Mouse (Mus musculus): ENCODE results near the gene Gdi2. TPM values are rescaled to one million over a fixed set of nuclear protein-coding genes. Genes with fewer than 3 reads are reported as not detected.

Gdi2 gene
- polyA plus RNA-seq, 1 experiment from 2014 or later, result 450 TPM

- WGBS, result 45% methylated on average over 2 of the region's 2 CpGs
- Histone ChIP-seq H3K4me2 (replicated peaks; ENCODE audit: low read depth, low read length) (peak overlapping the region; percentile 70), H3K9ac (replicated peaks; ENCODE audit: low read depth, low read length) (no peak overlapping the region), H3K4me3 (ENCODE audit: low read depth, low read length) (peak overlapping the region; percentile 94), H3K36me3 (ENCODE audit: control insufficient read depth, insufficient read depth, low read length) (no peaks in the 10 kb centered on the region), H3K27ac (ENCODE audit: low read length) (no peak overlapping the region), H3K9me3 (ENCODE audit: control insufficient read depth, low read depth, low read length) (no peaks in the 10 kb centered on the region), H3K4me1 (ENCODE audit: control insufficient read depth, insufficient read depth, low read length) (peaks cover 20% of the 10 kb centered on the region; the same call in 1 of the 2 replicates), H3K27me3 (ENCODE audit: control insufficient read depth, insufficient read depth, low read length) (no peaks in the 10 kb centered on the region)
- ATAC-seq (ENCODE audit: insufficient number of reproducible peaks, insufficient read depth, low FRiP score, low read depth), result no peak
Observed at GRCm38 (mm10) chr13:3540166-3540565, 2.3 kb downstream of the Gdi2 start.

GRCm38 (mm10) chr13:3541159-3541782, 3.4 kb downstream of the Gdi2 start:
- H3K4me2 ChIP-seq (replicated peaks; ENCODE audit: low read depth, low read length), result no peak overlapping the region; the same call in 1 of the 2 replicates
- peaks cover 20% of the 10 kb centered on the region; the same call in 1 of the 2 replicates for H3K4me1 ChIP-seq (ENCODE audit: control insufficient read depth, insufficient read depth, low read length)
- H3K4me3 ChIP-seq (ENCODE audit: low read depth, low read length), result no peak overlapping the region
- H3K27me3 ChIP-seq (ENCODE audit: control insufficient read depth, insufficient read depth, low read length), result no peaks in the 10 kb centered on the region
- no peak overlapping the region for H3K27ac ChIP-seq (ENCODE audit: low read length)
- no peaks in the 10 kb centered on the region for H3K9me3 ChIP-seq (ENCODE audit: control insufficient read depth, low read depth, low read length)
- H3K9ac ChIP-seq (replicated peaks; ENCODE audit: low read depth, low read length), result no peak overlapping the region
- no peak for ATAC-seq (ENCODE audit: insufficient number of reproducible peaks, insufficient read depth, low FRiP score, low read depth)
- WGBS, result 86% methylated on average over 2 of the region's 2 CpGs
- peaks cover 4% of the 10 kb centered on the region; the same call in 1 of the 2 replicates for H3K36me3 ChIP-seq (ENCODE audit: control insufficient read depth, insufficient read depth, low read length)

GRCm38 (mm10) chr13:3544077-3544874, 6.4 kb downstream of the Gdi2 start:
- Histone ChIP-seq H3K4me2 (replicated peaks; ENCODE audit: low read depth, low read length) (no peak overlapping the region), H3K27me3 (ENCODE audit: control insufficient read depth, insufficient read depth, low read length) (no peaks in the 10 kb centered on the region), H3K9me3 (ENCODE audit: control insufficient read depth, low read depth, low read length) (no peaks in the 10 kb centered on the region), H3K4me1 (ENCODE audit: control insufficient read depth, insufficient read depth, low read length) (peaks cover 19% of the 10 kb centered on the region; the same call in 1 of the 2 replicates), H3K4me3 (ENCODE audit: low read depth, low read length) (no peak overlapping the region), H3K9ac (replicated peaks; ENCODE audit: low read depth, low read length) (no peak overlapping the region), H3K27ac (ENCODE audit: low read length) (no peak overlapping the region), H3K36me3 (ENCODE audit: control insufficient read depth, insufficient read depth, low read length) (peaks cover 8% of the 10 kb centered on the region; the same call in 1 of the 2 replicates)
- WGBS, result 88% methylated on average over 4 of the region's 4 CpGs
- no peak for ATAC-seq (ENCODE audit: insufficient number of reproducible peaks, insufficient read depth, low FRiP score, low read depth)

GRCm38 (mm10) chr13:3544925-3545324, 7.1 kb downstream of the Gdi2 start:
- ATAC-seq (ENCODE audit: insufficient number of reproducible peaks, insufficient read depth, low FRiP score, low read depth), result no peak
- H3K4me3 ChIP-seq (ENCODE audit: low read depth, low read length), result no peak overlapping the region
- no peak overlapping the region for H3K4me2 ChIP-seq (replicated peaks; ENCODE audit: low read depth, low read length)
- peaks cover 12% of the 10 kb centered on the region; the same call in 1 of the 2 replicates for H3K36me3 ChIP-seq (ENCODE audit: control insufficient read depth, insufficient read depth, low read length)
- peaks cover 14% of the 10 kb centered on the region; the same call in 1 of the 2 replicates for H3K4me1 ChIP-seq (ENCODE audit: control insufficient read depth, insufficient read depth, low read length)
- 72% methylated on average over 5 of the region's 5 CpGs for WGBS
- no peak overlapping the region for H3K27ac ChIP-seq (ENCODE audit: low read length)
- H3K9ac ChIP-seq (replicated peaks; ENCODE audit: low read depth, low read length), result no peak overlapping the region
- no peaks in the 10 kb centered on the region for H3K27me3 ChIP-seq (ENCODE audit: control insufficient read depth, insufficient read depth, low read length)
- H3K9me3 ChIP-seq (ENCODE audit: control insufficient read depth, low read depth, low read length), result no peaks in the 10 kb centered on the region

GRCm38 (mm10) chr13:3547410-3547809, 9.5 kb downstream of the Gdi2 start:
- no peaks in the 10 kb centered on the region for H3K4me1 ChIP-seq (ENCODE audit: control insufficient read depth, insufficient read depth, low read length)
- ATAC-seq (ENCODE audit: insufficient number of reproducible peaks, insufficient read depth, low FRiP score, low read depth), result no peak
- H3K36me3 ChIP-seq (ENCODE audit: control insufficient read depth, insufficient read depth, low read length), result peaks cover 18% of the 10 kb centered on the region
- H3K27ac ChIP-seq (ENCODE audit: low read length), result no peak overlapping the region
- H3K27me3 ChIP-seq (ENCODE audit: control insufficient read depth, insufficient read depth, low read length), result no peaks in the 10 kb centered on the region
- 79% methylated on average over 3 of the region's 3 CpGs for WGBS
- no peak overlapping the region for H3K9ac ChIP-seq (replicated peaks; ENCODE audit: low read depth, low read length)
- H3K4me3 ChIP-seq (ENCODE audit: low read depth, low read length), result no peak overlapping the region
- H3K4me2 ChIP-seq (replicated peaks; ENCODE audit: low read depth, low read length), result no peak overlapping the region
- H3K9me3 ChIP-seq (ENCODE audit: control insufficient read depth, low read depth, low read length), result no peaks in the 10 kb centered on the region

- Histone ChIP-seq H3K4me1 (ENCODE audit: control insufficient read depth, insufficient read depth, low read length) (no peaks in the 10 kb centered on the region), H3K9ac (replicated peaks; ENCODE audit: low read depth, low read length) (no peak overlapping the region), H3K27ac (ENCODE audit: low read length) (no peak overlapping the region), H3K9me3 (ENCODE audit: control insufficient read depth, low read depth, low read length) (no peaks in the 10 kb centered on the region), H3K27me3 (ENCODE audit: control insufficient read depth, insufficient read depth, low read length) (no peaks in the 10 kb centered on the region), H3K4me3 (ENCODE audit: low read depth, low read length) (no peak overlapping the region), H3K36me3 (ENCODE audit: control insufficient read depth, insufficient read depth, low read length) (peaks cover 20% of the 10 kb centered on the region), H3K4me2 (replicated peaks; ENCODE audit: low read depth, low read length) (no peak overlapping the region)
- no peak for ATAC-seq (ENCODE audit: insufficient number of reproducible peaks, insufficient read depth, low FRiP score, low read depth)
- 87% methylated on average over 6 of the region's 6 CpGs for WGBS
Observed at GRCm38 (mm10) chr13:3547856-3548255, 10.0 kb downstream of the Gdi2 start.

- Histone ChIP-seq H3K27ac (ENCODE audit: low read length) (no peak overlapping the region), H3K4me2 (replicated peaks; ENCODE audit: low read depth, low read length) (no peak overlapping the region), H3K4me1 (ENCODE audit: control insufficient read depth, insufficient read depth, low read length) (no peaks in the 10 kb centered on the region), H3K9ac (replicated peaks; ENCODE audit: low read depth, low read length) (no peak overlapping the region), H3K9me3 (ENCODE audit: control insufficient read depth, low read depth, low read length) (no peaks in the 10 kb centered on the region), H3K4me3 (ENCODE audit: low read depth, low read length) (no peak overlapping the region), H3K27me3 (ENCODE audit: control insufficient read depth, insufficient read depth, low read length) (no peaks in the 10 kb centered on the region), H3K36me3 (ENCODE audit: control insufficient read depth, insufficient read depth, low read length) (peaks cover 31% of the 10 kb centered on the region)
- no peak for ATAC-seq (ENCODE audit: insufficient number of reproducible peaks, insufficient read depth, low FRiP score, low read depth)
- WGBS, result 95% methylated on average over 1 of the region's 1 CpGs
Observed at GRCm38 (mm10) chr13:3563130-3563529, 25.3 kb downstream of the Gdi2 start.

GRCm38 (mm10) chr13:3563953-3564352, 26.1 kb downstream of the Gdi2 start:
- H3K36me3 ChIP-seq (ENCODE audit: control insufficient read depth, insufficient read depth, low read length), result peaks cover 31% of the 10 kb centered on the region
- H3K27ac ChIP-seq (ENCODE audit: low read length), result no peak overlapping the region
- H3K4me2 ChIP-seq (replicated peaks; ENCODE audit: low read depth, low read length), result no peak overlapping the region
- no peaks in the 10 kb centered on the region for H3K4me1 ChIP-seq (ENCODE audit: control insufficient read depth, insufficient read depth, low read length)
- H3K4me3 ChIP-seq (ENCODE audit: low read depth, low read length), result no peak overlapping the region
- no peak overlapping the region for H3K9ac ChIP-seq (replicated peaks; ENCODE audit: low read depth, low read length)
- no peaks in the 10 kb centered on the region for H3K9me3 ChIP-seq (ENCODE audit: control insufficient read depth, low read depth, low read length)
- no peak for ATAC-seq (ENCODE audit: insufficient number of reproducible peaks, insufficient read depth, low FRiP score, low read depth)
- no peaks in the 10 kb centered on the region for H3K27me3 ChIP-seq (ENCODE audit: control insufficient read depth, insufficient read depth, low read length)
- 76% methylated on average over 2 of the region's 2 CpGs for WGBS
